Mouse (Mus musculus): ENCODE results near the gene Pmis2.

DNA sequence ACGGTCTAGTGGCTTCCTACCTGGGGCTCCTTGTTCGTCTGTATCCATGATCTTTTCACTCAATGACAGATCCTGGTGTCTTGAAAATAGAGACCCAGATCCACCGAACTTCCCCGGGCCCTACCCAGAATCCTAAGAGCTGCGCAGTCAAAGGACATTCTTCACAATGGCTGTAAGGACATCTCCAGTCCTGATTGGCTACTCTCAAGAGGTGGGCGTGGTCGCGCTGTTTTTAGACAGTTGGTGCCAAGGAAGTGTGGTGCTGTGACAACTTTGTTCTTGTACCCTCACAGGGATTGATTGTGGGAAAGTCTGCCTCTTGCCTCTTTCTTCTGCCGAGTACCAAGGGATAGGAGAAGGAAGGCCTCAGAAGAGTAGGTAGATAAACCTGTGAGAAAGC lies at the start of gene Pmis2:
- TF ChIP-seq ZNF384 (IDR thresholded peaks at IDR 0.05; ENCODE audit: low read depth, low read length): no peak
- no peak for TF ChIP-seq HCFC1 (IDR thresholded peaks at IDR 0.05; ENCODE audit: borderline replicate concordance, insufficient read depth, low read length)
- TF ChIP-seq CHD2 (IDR thresholded peaks at IDR 0.05; ENCODE audit: low read depth, low read length): no peak
